Mouse (Mus musculus) thymus, postnatal 4 days (tissue): ENCODE measurements around the gene Ube2a.

ENCODE experiments used
- DNase-seq: peaks from one replicate; pipeline ENCODE4 v3.0.0; 2021

The Ube2a gene

DNA sequence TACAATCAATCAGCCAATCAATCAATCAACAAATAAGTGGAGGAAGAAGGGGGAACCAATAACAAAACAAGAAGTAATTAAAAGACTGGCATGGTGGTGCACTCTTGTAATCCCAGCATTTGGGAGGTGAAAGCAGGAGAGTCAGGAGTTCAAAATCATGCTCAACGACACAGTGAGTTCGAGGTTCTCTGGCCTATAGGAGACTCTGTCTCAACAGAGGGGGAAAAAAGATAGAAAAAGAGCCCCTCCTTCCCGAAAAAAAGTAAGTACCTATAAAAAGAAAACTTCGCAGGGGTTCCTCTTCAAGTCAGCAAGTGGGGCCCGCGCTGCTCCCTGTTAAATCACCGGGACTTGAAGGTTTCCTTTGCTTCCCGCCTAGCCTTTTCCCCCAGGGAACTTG, at the start of gene Ube2a, which contains the start of gene C330007P06Rik:
Gene Ube2a (plus strand): TSS at position 136 of the 400 bp plus-strand sequence.
Gene C330007P06Rik (minus strand): TSS at position 347 of the 400 bp plus-strand sequence.
- DNase-seq: no peak

DNA sequence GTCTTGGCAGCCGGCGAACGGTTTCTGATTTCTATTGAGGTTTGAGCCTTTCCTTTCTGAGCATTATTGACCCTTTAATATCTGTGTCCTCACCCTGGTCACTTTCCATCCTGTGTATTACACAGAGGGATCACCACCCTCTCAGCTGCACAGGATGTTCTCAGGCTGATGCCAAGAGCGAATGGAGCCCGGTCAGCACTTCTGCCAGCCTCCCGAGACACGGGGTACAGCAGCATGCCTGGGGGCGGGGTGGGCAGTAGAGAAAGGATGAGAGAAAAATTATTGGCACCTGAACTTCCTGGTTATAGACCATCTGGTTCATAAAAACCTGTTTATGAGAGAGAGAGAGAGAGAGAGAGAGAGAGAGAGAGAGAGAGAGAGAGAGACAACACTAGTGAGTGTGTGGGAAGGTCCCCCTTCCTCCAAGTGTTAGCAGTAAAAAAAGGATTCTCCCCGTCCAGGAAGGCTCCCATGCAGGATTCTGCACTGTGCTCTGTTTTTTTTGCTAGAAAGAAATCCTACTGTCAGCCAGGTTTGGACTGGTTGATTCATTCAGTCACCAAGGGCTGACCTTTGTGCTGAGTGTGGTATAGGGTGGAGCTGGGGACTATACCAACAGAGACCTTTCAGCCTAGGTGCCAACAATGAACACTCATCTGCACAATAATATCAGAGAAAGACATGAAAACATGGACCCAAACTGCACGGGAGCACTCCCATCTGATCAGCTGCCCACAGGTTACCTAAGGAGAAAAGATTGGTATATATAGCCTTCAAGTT, 49.6 kb upstream of the Ube2a start:
- no peak for DNase-seq

DNA sequence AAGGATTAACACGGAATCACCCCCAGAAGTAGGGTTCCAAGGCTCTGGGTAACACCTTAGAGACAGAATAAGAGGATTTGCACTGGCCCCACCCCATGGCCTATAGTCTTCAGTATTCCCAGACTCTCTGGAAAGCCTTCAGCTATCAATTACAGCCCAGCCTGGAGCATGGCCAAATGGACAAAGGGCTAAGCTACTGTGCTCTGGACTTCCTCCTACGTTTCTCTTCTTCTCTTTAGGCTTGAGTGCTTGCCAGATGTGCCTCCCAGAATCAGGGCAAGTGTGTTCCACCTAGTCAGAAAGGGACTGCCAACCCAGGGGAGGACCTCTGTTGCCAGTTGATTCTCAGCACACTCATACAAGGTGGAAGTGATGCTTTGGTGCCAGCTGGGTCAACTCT, 48.7 kb upstream of the Ube2a start:
- DNase-seq: no peak

DNA sequence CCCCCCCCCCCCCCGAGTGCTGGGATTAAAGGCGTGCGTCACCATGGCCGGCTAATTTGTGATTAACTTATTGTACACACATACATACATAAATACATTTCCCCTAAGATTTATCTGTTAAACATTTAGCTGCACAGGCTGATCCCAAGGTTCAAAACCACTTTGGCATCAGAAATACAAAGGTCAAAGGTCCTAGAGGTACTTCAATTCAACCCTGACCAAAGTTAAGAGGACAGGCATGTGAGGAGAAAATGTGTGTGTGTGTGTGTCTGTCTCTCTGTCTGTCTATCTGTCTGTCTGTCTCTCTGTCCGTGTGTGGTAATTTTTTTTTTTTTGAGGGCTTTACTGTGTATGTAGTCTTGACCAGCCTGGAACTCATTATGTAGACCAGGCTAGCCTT, 46.8 kb upstream of the Ube2a start:
- no peak for DNase-seq

DNA sequence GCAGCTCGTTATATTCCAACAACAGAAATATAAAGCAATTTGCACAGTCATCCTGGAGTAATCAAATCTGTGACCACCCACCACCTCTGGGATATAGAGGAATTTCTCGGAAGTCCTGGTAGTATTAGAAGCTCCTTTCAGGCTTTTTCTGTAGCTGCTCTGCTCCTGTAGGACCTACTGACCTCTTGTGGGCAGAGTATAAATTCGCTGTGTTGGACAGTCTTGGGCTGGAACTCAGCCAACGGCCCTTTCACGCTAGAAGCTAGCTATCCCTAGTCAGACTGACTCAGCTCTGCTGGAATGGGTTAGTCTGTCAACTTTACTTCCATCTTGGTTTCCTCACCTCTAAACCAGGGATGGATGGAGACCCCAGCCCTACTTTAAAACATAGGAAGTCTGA, 43.4 kb upstream of the Ube2a start:
- DNase-seq: no peak

DNA sequence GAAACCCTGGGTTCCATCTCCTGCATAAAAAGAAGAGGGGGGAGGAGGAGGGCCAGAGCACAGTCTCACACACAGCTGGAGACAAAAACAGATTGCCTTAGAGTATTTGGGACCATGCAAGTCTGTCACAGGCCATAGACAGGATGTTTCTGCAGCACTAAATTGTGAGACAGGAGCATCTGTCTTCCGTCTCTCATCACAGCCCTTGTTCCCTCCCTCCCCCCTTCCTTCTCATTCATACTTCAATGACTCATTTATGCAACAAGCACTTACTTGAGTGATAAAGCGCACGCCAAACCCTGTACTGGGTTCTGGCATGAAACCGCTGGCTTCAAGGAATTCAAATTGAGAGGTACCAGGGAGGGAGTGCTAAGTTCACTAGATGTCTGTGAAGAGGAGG, 42.1 kb upstream of the Ube2a start:
- DNase-seq: no peak

DNA sequence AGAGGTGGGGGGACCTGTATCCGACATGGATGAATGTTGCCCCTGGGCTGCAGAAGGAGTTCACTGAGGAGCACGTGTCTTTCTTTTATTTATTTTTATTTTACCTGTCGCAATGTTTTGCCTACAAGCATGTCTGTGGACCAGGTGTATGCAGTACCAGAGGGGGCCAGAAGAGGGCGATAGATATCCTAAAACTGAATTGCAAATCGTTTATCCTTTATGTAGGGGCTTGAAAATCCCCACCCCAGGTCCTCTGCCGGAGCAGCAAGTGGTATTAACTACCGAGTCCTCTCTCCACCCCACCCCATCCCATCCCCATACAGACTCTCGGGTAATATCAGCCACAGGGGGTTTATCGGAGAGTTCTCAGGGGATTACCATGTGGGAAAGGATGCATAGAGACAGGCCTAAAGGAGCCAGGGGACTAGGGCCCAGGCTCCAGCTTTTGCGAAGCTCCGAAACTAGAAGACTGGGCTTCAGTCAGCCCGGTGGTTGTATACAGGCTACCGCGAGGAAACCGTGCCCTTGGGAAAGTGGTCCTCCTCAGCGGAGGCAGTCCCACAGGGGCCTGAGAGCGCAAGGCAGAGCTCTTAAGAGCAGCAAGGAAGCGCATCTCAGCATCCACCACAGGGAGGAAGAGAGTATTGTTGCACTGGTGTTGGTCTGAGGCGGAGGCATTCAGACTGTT, 40.2 kb upstream of the Ube2a start:
- DNase-seq: peak; percentile 85

DNA sequence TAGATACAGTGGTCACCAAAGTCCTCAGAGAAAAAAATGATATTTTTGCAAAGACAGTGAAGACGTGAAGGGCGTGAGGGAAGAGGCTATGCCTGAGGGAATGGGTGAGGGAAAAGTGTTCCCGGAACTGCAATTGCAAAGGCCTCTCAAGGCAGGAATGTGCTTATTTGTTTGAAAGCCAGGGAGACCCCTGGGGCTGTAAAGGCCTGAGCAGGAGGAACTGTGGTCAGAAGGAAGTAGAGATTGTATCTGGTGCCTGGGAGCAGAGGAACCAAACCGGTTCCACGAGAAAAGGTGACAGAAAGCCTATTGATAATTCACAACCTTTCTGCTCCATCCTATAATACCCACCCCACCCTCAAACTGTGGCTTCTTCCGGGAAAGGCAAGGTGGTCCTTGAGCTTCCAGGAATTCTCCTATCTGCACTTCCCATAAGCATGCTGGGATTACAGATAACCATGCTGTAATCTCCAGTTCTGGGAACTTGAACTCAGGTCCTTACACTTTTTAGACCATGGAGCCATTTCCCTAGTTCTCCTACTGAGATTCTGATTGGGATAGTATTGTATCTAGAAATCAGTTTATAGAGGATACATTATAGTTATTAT, 36.5 kb upstream of the Ube2a start:
- DNase-seq: no peak

DNA sequence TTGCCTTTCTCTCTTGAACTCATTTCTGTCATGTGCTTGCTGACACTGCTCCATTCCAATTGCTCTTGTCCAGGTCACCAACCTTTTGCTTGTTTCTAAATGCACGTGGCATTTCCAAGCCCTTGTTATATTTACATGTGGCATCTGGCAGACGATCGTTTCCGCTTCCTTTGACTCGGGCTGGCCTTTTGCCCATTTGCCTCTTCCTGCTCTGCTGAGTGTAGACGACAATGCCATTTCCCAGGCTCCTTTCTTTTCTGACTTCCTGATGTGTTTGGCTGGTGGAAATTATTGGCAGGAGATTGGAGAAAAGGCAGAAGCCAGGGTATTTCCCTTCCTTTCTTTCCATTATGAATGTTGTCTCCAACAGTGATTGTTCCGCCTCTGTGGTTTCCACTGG, 34.3 kb upstream of the Ube2a start:
- no peak for DNase-seq

DNA sequence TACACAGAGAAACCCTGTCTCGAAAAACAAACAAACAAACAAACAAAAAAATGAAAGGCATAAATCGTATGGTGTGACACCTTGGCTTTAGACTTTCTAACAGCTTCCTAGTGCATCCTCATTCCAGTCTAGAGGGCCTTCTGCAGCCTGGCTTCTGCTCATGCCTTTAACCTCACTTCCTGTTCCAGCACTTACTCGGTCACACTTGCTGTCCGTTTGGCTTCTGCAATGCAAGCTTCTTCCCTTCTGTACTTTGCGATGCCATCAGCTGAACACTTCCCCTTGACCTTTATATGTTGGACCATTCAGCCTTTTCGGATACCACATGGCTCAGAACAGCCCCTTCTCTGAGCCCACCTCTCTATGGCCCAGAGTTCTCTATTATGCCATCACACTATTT, 32.0 kb upstream of the Ube2a start:
- no peak for DNase-seq

DNA sequence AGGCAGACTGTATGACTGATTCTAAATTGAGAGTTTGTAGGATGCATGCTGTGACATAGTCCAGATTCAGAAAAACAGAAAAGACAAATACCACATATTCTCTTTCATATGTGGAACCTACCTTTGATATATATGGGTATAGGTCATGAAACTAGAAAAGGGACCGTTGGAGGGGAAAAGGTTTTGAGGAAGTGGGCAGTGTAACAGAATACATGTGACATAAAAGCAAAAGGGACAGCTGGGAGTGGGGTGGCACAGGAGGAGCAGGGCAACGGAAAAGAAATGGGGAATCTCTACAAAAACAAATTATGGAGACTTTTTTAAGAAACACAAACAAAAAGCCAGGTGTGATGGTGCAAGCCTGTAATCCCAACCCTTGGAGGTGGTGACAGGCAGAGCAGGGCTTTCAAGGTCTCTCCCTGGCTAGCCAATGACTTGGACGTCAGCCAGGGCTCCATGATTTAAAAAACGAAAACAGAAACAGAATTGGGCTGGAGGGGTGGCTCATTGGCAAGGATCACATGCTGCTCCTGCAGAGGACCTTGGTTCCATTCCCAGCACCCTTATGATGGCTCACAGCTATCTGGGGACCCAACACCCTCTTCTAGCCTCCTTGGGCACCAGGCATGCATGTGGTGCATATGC, 30.2 kb upstream of the Ube2a start:
- no peak for DNase-seq

DNA sequence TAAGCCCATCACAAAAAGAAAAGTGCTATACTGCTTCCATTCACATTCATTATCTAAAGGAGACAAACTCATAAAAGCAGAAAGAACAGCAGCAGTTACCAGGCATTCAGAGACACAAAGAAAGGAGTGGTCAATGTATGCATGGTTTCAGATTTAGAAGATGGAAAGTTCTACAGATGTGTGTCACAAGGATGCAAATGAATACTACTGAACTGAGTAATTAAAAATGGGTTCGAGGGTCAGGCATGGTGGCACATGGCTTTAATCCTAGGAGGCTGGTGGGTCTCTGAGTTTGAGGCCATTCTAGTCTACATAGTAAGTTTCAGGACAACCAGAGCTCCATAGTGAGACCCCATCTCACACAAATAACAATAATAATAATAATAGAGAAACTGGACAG, 26.5 kb upstream of the Ube2a start:
- DNase-seq: no peak

DNA sequence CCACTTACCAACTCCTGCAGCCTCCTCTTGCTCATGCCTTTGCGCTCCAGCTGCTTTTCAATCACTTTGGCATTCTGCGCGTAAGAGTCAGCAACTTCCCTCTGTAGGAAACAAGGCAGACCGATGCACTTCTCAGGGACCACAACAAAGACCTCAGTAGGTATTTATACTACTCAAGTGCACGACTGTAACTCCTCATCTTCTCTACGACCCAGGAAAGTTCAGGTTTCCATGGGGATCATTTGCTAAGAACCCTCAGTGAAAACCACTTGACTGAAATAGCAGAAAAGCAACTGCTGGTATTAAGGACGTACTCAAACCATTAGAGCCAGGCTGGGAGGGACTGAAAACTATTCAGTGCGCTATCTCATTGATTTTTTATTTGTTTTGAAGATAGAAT, 21.1 kb upstream of the Ube2a start:
- DNase-seq: no peak

DNA sequence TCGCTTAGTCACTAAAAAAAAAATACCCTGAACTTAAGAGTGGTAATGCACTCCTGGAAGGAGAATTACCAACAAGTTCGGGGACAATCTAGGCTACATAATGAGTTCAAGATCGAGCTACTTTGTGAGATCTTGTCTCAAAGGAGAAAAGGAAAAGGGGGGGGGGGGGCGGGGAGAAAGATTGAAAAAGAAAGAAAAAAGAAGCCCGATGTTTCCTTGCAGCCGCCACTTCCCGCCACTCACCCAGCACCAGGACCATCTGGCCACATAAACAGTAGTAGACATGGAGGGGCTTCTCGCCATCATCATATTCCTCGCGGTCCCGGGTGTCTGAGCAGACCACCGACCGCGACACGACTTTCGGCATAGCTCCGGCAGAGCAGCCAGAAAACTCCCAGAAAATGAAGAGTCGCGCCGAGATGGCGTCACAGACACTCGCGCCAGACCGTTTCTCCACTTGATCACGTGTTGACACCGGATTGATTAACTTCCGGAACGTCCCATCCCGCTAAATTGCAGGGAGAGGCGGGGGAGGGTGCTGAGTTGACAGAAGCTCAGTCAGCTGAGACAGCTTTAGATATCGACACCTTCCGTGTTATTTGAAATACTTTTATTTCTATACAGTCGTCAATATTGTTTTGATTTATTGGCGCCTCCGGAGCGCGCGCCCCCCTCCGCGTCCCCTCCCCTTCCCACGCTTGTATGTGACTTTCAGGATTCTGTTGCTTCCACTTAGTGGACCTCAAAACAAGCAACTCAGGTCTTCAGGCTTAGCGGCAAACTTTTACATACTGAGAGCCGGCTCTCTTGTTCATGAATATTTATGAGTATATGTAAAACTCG, 9.7 kb upstream of the Ube2a start:
- DNase-seq: peak; percentile 80

DNA sequence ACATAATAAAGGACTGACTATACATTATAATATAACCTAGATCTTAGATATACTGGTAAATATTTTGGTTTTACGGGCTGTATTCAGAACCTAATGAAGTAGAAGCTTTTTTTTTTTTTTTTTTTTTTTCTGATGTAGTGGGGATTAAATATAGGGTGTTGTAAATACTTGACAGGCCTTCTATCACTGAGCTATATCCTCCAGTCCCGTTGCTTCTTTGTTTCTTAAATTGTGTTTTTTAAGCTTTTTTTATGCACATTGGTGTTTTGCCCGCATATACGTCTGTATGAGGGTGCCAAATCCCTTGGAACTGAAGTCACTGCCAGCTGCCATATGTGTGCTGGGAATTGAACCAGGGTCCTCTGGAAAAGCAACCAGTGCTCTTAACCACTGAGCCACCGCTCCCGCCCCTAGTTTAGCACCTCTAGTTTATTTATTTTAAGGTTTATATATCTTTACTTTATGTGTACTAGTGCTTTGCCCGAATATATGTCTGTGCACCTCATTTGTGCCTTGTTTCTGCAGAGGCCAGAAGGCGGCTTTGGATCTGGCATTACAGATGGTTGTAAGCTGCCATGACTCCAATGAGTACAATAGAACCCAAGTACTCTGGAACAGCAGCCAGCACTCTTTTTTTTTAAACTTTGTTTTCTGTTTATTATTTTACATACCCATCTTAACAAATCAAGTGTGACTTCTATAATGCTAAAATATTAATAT, 8.9 kb upstream of the Ube2a start:
- peak; percentile 8 for DNase-seq

DNA sequence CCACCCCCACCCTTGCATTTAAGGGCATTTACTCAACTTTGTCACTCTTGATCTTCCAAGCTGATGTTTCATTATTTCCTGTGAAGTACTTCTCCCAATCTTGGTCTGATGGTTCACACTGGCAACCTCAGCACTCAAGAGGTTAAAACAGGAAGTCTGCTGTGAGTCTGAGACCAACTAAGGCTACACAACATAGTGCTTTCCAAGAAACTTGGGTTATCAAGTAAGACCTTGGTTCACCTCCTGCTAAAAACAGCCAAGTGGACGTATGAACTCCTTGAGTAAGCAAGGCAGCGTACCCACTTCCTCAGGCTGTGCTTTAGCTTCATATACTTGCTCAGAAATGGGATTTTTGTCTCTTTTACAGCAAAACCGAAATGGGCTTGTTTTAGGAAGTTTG, 3.3 kb upstream of the Ube2a start:
- DNase-seq: no peak

DNA sequence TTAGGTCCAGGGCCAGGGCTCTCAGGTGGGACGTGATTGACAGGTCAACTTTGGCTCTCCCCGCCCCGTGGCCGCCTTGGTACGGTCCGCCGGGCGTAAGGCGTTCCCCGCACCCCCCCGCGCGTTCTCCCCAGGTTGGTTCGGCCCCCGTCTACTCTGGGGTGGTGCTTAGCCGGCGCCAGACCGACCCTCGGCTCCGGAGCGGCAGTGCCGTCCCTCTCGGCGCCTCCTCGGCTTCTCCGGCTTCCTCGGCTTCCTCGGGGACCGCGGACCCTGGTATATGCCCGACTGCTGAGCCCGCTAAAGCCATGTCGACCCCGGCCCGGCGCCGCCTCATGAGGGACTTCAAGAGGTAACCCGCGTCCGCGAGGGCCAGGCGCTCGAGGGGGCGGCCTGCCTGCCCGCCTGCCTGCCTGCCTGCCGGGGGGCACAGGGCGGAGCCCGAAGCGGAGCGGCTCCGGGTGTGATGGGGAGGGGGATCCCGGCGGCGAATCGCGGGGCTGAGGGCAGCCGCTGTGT, 537 bp downstream of the Ube2a start:
- DNase-seq: peak; percentile 94

DNA sequence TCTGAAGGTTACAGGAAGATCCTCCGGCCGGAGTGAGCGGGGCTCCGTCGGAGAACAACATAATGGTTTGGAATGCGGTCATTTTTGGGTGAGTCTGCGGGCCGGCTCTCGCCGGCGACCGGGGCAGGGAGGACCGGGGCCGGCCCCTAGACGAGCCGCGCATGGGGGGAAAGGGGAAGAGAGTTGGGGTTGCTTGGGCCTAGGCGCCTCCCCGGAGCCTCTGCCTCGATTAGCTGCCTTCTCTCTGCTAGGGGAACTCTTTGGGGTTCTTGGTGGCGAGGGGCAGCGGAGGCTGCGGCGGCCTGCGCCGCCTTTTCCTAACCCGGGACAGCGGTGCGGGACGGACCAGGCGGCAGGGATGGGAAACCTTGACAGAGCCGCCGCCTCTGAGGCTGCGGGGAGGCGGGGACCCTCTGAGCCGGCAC, 1.0 kb downstream of the Ube2a start:
- no peak for DNase-seq

DNA sequence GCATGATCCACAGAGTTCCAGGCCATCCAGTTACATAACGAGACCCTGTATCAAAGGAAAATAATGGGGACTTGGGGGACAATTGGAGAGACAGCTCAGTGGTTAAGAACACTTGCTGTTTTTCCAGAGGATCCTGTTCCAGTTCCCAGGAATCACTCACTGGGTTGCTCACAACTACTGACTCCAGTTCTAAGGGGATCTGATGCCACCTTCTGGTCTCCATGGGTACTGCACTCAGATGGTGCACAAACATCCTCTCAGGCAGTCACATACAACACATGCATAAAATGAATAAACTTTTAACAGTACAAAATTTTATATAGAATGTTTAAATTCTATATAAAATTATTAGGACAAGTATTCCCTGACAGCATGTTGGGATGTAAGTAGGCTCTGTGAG, 11.0 kb downstream of the Ube2a start:
- peak; percentile 57 for DNase-seq

DNA sequence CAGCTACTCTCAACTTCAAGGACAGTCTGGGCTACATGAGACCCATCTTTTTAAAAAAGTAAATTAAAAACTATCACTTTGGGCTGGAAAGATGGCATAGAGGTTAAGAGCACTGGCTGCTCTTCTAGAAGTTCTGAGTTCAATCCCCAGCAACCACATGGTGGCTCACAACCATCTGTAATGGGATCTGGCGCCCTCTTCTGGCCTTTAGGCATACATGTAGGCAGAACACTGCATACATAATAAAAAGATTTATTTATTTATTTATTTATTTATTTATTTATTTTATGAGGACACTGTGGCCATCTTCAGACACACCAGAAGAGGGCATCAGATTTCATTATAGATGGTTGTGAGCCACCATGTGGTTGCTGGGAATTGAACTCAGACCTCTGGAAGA, 25.2 kb downstream of the Ube2a start:
- peak; percentile 38 for DNase-seq

DNA sequence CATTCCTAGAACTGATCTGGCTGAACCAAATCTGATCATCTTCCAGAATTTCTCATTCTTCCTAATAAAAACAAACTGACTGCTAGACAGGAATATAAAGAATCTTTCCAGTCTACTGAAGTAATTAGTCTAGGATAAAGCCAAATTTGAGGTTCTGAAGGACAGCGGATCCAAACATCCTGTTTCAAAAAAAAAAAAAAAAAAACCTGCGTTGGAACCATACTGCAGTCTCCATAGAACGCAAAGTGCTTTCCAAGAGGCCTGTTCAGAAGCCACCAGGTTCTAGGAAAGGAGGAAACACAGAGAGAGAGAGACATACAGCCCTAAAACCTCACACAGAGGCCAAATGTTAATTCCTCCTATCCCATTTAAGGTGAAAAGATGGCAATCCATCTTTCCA, 28.0 kb downstream of the Ube2a start:
- no peak for DNase-seq
